ENCODE assay signal across 8 mouse cellular contexts in genomic region chr2:27426406-27426854, GRCm38 (mm10). TPM values are rescaled to one million over a fixed set of nuclear protein-coding genes. Genes with fewer than 3 reads are reported as not detected.
DNase-seq lines count a peak whose midpoint lies in the region; ATAC-seq and TF ChIP-seq lines count a peak whose summit lies in the region.

No protein-coding gene starts in this region.

- no peaks in the 10 kb centered on the region for H3K36me3 ChIP-seq in neural tube, embryonic 11.5 days (ENCODE audit: control insufficient read depth, insufficient read depth, low read length)
- H3K36me3 ChIP-seq in kidney, embryonic 16.5 days (ENCODE audit: insufficient read depth, low read length), result no peaks in the 10 kb centered on the region
- H3K36me3 ChIP-seq in macrophage (ENCODE audit: inconsistent target), result no peaks in the 10 kb centered on the region

- no peak for TF ChIP-seq POLR2A in bone marrow, adult 2 months (IDR thresholded peaks at IDR 0.05; ENCODE audit: borderline replicate concordance, control insufficient read depth, low read depth, low read length)

- peak overlapping the region; percentile 94 for H3K4me3 ChIP-seq in neural tube, embryonic 11.5 days (ENCODE audit: low read depth, low read length)
- peak overlapping the region; percentile 58 for H3K4me3 ChIP-seq in bone marrow, adult 2 months (replicated peaks; ENCODE audit: control insufficient read depth, low read depth, low read length)
- H3K4me3 ChIP-seq in kidney, embryonic 16.5 days (ENCODE audit: low read length), result peak overlapping the region; percentile 72
- H3K4me3 ChIP-seq in macrophage (ENCODE audit: inconsistent target), result peak overlapping the region; percentile 40

- peak; percentile 38 for ATAC-seq in neural tube, embryonic 11.5 days (ENCODE audit: insufficient read depth, low FRiP score, low TSS enrichment)
- peak; percentile 49 for ATAC-seq in kidney, embryonic 16.5 days (ENCODE audit: low FRiP score, low TSS enrichment)

- DNase-seq in neural tube, embryonic 11.5 days (ENCODE audit: low spot score), result peak; percentile 65
- DNase-seq in neural tube, embryonic 10.5 days (ENCODE audit: extremely low spot score, low spot score), result no peak
- DNase-seq in gastrocnemius, postnatal 10 days, result peak; percentile 53
- no peak for DNase-seq in spleen, postnatal 10 days (ENCODE audit: low spot score in 2 of 2)
- no peak for DNase-seq in thymus, postnatal 36 days

- peak overlapping the region; percentile 91 for H3K27ac ChIP-seq in neural tube, embryonic 11.5 days (ENCODE audit: low read depth, low read length)
- H3K27ac ChIP-seq in bone marrow, adult 2 months (ENCODE audit: control insufficient read depth, insufficient read depth, low read depth, low read length, poor library complexity), result peak overlapping the region; percentile 51; the same call in 1 of the 2 replicates
- peak overlapping the region; percentile 74 for H3K27ac ChIP-seq in kidney, embryonic 16.5 days (ENCODE audit: low read length)
- no peak overlapping the region for H3K27ac ChIP-seq in macrophage

- H3K9ac ChIP-seq in neural tube, embryonic 11.5 days (ENCODE audit: low read length), result peak overlapping the region; percentile 96
- H3K9ac ChIP-seq in kidney, embryonic 16.5 days (replicated peaks; ENCODE audit: low read length), result peak overlapping the region; percentile 82

- no peak for TF ChIP-seq CTCF in bone marrow, adult 2 months (IDR thresholded peaks at IDR 0.05; ENCODE audit: control insufficient read depth, insufficient read depth, low read length)

- peaks cover 45% of the 10 kb centered on the region for H3K79me2 ChIP-seq in macrophage (ENCODE audit: inconsistent target)

- H3K27me3 ChIP-seq in neural tube, embryonic 11.5 days (ENCODE audit: control insufficient read depth, insufficient read depth, low read length), result no peaks in the 10 kb centered on the region
- H3K27me3 ChIP-seq in kidney, embryonic 16.5 days (ENCODE audit: insufficient read depth, low read length), result no peaks in the 10 kb centered on the region

- WGBS in neural tube, embryonic 11.5 days, result under 1% methylated on average over 57 of the region's 64 CpGs
- WGBS in bone marrow, adult 2 months, result under 1% methylated on average over 64 of the region's 64 CpGs
- under 1% methylated on average over 58 of the region's 64 CpGs for WGBS in kidney, embryonic 16.5 days
- WGBS in macrophage (ENCODE audit: missing documents), result under 1% methylated on average over 48 of the region's 64 CpGs

- no peaks in the 10 kb centered on the region for H3K9me3 ChIP-seq in neural tube, embryonic 11.5 days (ENCODE audit: control insufficient read depth, low read length)
- no peaks in the 10 kb centered on the region for H3K9me3 ChIP-seq in kidney, embryonic 16.5 days (ENCODE audit: low read length)

- H3K4me1 ChIP-seq in neural tube, embryonic 11.5 days (ENCODE audit: control insufficient read depth, insufficient read depth, low read length), result peaks cover 22% of the 10 kb centered on the region
- no peaks in the 10 kb centered on the region; the same call in 1 of the 2 replicates for H3K4me1 ChIP-seq in bone marrow, adult 2 months (ENCODE audit: control insufficient read depth, insufficient read depth, low read length)
- H3K4me1 ChIP-seq in kidney, embryonic 16.5 days (ENCODE audit: insufficient read depth, low read length), result peaks cover 34% of the 10 kb centered on the region

- peak overlapping the region; percentile 97 for H3K4me2 ChIP-seq in neural tube, embryonic 11.5 days (ENCODE audit: low read depth)
- H3K4me2 ChIP-seq in kidney, embryonic 16.5 days (replicated peaks; ENCODE audit: low read depth, low read length), result peak overlapping the region; percentile 99

RNA-seq across cellular contexts. Expression of gene Vav2, which starts 0.4 kb away (rescaled TPM):
- 15.0 and 17.3 TPM in 2 replicates for polyA plus RNA-seq in neural tube, embryonic 11.5 days (2014; fragmentation: Nextera tagmentation; extraction: Ambion mirVana)
- polyA plus RNA-seq in bone marrow, adult 2 months (2011; ENCODE audit: insufficient read depth, insufficient read length, low replicate concordance, missing spikeins), result 11.0 and 18.8 TPM in 2 replicates
- total RNA-seq in gastrocnemius, postnatal 10 days (2021), result 1 to 10 TPM; 5.6 to 8.9 TPM
- 7.1 TPM in 2 replicates for polyA plus RNA-seq in kidney, embryonic 16.5 days (2015; fragmentation: Nextera tagmentation; extraction: Ambion mirVana)
- 100 to 1,000 TPM in 16 of 26 experiments, 10 to 100 TPM in 10; 23.1 to 149 (median 116) TPM for total RNA-seq in macrophage (2018; cell fraction: chromatin; rRNA removed)
- 10 to 100 TPM; 20.9 to 53.1 (median 35.9) TPM for total RNA-seq in macrophage (2018; cell fraction: cytosol; rRNA removed)
- total RNA-seq in macrophage (2018; cell fraction: nucleus; rRNA removed), result 100 to 1,000 TPM in 1 of 26 experiments, 10 to 100 TPM in 25; 20.9 to 101 (median 75.0) TPM
- 18.3 to 31.2 TPM (median 24.0 TPM) in 3 replicates for polyA plus RNA-seq in macrophage (2018)

RNA-seq across cellular contexts. Expression of gene Brd3os, which starts 15.7 kb away (rescaled TPM):
- 15.8 and 16.2 TPM in 2 replicates for polyA plus RNA-seq in neural tube, embryonic 11.5 days (2014; fragmentation: Nextera tagmentation; extraction: Ambion mirVana)
- polyA plus RNA-seq in bone marrow, adult 2 months (2011; ENCODE audit: insufficient read depth, insufficient read length, low replicate concordance, missing spikeins), result 0.68 and 1.3 TPM in 2 replicates
- 1 to 10 TPM in 1 of 2 experiments, under 1 TPM in 1; 0.94 to 1.6 TPM for total RNA-seq in gastrocnemius, postnatal 10 days (2021)
- 13.1 and 13.7 TPM in 2 replicates for polyA plus RNA-seq in kidney, embryonic 16.5 days (2015; fragmentation: Nextera tagmentation; extraction: Ambion mirVana)
- 1 to 10 TPM in 4 of 26 experiments, under 1 TPM in 6, not detected in 16; 0.37 to 2.0 (median 0.86) TPM for total RNA-seq in macrophage (2018; cell fraction: chromatin; rRNA removed)
- total RNA-seq in macrophage (2018; cell fraction: cytosol; rRNA removed), result 1 to 10 TPM in 10 of 26 experiments, under 1 TPM in 16; 0.29 to 1.6 (median 0.92) TPM
- total RNA-seq in macrophage (2018; cell fraction: nucleus; rRNA removed), result 1 to 10 TPM in 5 of 26 experiments, under 1 TPM in 14, not detected in 7; 0.29 to 2.3 (median 0.63) TPM
- 0.59 to 1.1 TPM (median 0.90 TPM) in 3 replicates for polyA plus RNA-seq in macrophage (2018)

Comparison
In these comparisons a context has a peak if more than half of its experiments do, and no peak if none do; other contexts are left out.
1. DNase-seq: peak in neural tube, embryonic 11.5 days (single experiment) and gastrocnemius, postnatal 10 days (single experiment); none in neural tube, embryonic 10.5 days (single experiment), spleen, postnatal 10 days (0 of 2) and thymus, postnatal 36 days (0 of 2).
2. H3K4me3 ChIP-seq: peak in every context shown above with its lines; median percentile 94 in neural tube, embryonic 11.5 days; 72 in kidney, embryonic 16.5 days; 58 in bone marrow, adult 2 months; 40 in macrophage.